Mouse (Mus musculus) left cerebral cortex, adult 18-20 months (tissue): Measurements from ENCODE around the gene Lgsn. TPM values are rescaled to one million over a fixed set of nuclear protein-coding genes. Genes with fewer than 3 reads are reported as not detected.

Experiments
- DNase-seq, 2 experiments: peaks; one replicate each; pipeline ENCODE4 v3.0.0; 2021 to 2022; ENCODE audit warnings: low spot score in 2 of 2, mixed read lengths in 1 of 2
- long read RNA-seq, 2 experiments: library from polyadenylated mRNA; stranded (forward); transcript quantifications; one replicate each; pipeline ENCODE4 v2.0.0; 2021
- total RNA-seq, 2 experiments: library from RNA; stranded (reverse); gene quantifications; 2 replicates each; pipeline ENCODE4 v1.2.3; 2021

Lgsn gene
- total RNA-seq, result not detected
- long read RNA-seq, experiment 1, result 0 reads
- long read RNA-seq, experiment 2, result 0 reads

DNA sequence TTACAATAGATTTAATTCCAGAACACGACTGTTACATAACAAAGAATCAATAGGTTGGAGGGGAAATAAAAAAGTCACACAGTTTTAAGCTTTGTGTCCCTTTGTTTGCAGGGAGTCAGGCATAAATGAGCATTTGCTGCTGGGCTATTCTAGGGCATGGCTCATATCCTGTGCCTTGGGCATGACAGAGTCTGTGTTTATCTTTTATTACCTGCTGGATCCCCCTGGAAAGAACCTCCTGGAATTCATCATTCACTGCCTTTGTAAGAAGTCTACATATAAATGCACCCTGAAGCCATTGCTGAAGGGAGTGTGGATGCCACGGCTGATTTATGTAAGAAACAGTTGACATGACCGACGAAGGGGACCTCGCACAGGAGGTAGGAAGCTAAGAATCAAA lies at the start of gene Lgsn:
Lgsn (plus strand) TSS at position 301 of the 400 bp plus-strand sequence.
- DNase-seq, result no peak

DNA sequence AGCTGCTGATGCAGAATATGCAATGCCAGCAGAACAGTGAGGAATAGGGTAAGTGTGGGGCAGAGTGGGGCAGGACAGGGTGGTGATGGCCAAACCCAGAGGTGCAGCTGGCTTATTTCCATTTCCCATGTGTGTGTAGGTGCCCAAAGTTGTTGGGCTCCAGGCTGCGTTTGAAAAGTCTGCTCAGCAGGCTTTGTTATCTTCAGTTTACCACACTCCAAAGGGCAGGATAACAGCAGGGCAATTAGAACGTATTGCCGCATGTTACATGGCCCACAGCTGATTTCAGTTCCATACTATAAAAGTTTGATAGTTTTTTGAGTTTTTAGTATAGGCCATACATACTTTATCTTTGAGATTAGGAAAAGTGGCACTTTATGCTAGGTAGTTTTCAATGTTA lies 37.8 kb upstream of the Lgsn start:
- no peak for DNase-seq

DNA sequence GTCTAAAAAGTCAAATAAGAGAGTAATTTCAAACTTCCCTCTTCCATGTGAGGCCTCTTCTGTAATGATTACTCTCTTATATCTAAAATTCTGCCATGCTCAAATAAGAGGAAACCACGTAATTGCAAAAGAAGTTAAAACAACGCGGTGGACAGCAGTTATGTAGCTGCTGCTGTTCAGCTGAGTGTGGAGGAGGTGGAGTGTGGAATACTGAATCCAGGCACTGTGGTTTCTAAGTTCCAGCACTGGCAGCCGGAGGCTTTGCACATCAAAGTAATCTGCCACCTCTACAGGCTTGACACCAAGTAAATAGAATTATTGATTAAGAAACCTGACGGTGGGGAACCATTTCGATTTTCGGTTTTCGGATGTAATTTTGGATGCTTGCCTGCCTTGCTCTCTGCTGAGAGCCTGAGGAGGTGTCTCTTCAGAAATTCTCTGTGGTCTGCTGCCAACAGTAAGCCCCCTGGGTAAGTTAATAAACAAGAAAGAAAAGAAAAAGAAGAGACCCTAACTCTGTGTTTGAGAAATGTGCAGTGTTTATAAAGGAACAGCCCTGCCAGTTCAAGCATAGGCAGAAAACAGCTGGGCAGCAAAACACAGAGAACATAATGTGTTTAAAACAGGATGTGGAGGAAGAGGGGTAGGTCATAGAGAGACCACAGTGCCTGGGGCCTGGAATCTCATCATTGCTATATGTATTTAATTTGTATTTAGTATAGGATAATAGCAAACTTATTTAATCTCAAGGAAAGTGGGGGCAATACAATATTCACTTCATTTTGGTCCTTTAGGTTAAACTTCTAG lies 33.7 kb upstream of the Lgsn start:
- no peak for DNase-seq

DNA sequence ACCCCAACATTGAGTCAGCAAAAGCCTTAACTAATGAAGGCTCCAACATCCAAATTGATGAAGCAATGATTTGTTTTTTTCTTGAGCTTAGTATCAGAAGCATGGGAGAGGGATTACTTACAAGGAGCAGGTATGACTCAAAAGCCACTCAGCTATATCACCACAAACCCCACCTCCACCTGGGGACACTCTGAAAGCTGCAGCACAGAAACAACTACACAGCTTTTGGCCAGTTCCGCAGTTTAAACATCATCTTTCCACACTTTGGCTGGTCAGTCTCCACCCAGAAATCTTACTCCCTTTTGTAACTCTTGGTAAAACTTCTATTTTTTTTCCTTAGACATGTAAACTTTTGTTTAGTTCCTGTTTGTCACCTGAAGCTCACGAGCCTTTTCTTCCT lies 32.6 kb upstream of the Lgsn start:
- DNase-seq, result no peak

DNA sequence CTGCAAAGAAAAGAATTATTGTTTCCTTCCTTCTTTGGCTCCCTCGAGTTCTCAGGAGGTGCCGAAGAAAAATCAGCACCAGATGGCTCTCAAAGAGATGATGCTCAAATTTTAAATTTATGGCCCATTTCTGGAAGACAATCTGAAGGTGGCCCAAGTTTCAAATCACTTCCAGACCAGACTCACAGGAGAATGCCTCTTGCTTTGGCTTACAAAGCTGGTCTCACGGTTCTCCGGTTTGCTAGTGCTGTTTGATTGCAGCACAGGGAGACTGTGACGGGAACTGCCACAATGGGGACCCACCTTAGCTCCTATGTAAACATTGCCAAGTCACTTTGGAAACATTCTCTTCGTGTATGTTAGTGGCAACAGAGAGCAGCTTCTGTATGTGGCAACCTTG lies 26.5 kb upstream of the Lgsn start:
- no peak for DNase-seq

DNA sequence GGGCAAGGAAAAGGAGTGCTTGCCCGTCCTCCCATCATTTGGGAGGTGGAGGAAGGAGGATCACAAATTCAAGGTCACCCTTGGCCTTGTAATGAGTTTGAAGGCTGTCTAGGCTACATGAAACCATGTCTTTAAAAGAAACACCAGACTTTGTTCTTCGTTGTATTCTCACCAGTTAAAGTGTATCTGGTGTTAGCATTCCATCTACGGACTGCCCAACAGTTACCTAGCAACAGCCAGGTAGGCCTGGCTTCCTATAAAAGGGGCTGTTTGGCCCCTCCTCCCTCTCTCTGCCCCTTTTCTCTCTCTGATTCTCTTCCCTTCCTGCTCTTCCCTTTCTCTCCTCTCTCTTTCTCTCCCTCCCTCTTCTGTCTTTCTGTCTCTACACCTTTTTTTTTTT lies 25.7 kb upstream of the Lgsn start:
- no peak for DNase-seq

DNA sequence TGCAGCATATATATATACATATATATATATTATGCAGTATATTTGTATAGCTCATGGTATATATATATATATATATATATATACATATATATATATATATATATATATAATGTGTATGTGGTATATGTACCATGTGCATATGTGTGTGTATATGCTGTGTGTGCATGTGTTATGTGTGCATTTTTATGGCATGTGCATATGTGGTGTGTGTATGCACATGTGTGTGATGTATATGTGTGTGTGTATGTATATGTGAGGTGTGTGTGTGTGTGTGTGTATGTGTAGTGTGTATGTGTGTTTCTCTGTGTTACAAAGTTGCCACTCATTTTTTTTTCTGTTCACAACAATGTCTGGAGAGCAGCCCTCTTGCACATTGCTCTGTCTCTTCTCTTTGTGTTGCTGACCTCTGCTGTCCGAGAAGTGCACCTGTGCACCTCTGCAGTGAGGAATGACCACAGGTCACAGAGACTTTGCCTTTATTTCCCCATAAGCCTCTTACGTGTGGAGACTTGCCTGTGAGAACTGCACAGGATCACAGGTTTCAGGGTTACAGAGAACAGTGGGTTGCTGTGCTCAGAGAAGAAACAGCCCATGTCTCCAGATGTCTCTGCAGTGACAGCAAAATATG lies 23.3 kb upstream of the Lgsn start:
- no peak for DNase-seq

DNA sequence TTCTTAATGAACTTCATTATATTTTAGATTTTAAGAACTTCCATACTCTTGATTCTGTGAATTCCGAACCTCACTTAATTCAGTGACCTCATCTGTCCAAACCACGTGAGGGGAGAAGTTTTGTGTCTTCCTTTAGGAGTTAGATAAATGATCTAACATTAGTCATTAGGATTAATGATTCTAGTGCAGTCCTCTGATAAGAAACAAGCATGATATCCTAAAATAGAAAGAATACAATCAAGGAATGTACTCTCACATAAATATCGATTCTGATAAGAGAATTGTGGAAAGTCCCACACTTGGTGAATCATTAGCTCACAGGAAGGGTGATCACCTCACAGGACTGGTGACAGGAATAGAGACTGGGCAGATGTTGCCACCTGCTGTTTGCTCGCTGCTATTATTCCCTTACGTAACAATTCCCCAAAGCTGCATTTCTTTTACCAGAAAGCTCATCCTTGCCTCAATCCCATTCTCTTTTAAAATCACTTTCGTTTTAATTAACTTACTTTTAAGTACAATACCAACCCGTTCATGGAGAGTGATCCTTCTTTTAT lies 22.3 kb upstream of the Lgsn start:
- peak; percentile 51 to 56 for DNase-seq

DNA sequence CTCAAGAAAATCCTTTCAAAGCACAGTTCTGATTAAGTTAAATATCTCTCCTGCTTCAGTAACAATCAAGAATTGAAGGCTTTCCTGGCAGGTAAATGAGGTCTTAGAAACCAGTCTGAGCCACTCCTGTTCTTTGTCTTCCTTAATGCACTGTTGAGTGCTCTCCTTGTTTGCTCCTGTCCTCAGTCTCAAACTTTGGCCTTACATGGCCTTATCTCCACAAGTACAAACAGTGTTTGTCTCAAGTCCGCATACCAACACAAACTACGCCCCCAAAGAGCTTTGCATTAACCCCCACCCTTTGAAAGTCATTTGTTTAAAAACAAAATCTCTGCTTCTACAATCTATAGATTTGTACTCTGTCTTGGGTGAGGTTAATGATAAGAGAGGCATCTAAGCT lies 20.0 kb upstream of the Lgsn start:
- DNase-seq, result no peak

DNA sequence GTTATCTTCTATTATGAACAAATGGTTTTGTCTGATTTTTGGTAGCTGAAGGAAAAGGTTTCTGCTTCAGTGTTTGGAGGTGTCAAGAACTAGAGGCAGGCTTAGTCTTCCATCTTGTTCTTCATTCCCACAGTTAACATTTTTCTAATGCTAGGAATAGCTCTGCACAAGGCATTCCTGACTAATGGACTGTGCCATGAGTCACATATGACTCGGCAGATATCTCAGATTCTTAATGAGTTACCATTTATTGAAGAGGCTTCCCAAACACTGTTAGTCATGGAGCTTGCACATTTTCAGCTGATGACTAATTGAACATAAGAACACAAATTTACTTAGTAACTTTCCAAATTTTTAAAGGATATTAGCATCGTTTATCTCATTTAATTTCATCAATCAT lies 19.3 kb upstream of the Lgsn start:
- DNase-seq, result no peak

DNA sequence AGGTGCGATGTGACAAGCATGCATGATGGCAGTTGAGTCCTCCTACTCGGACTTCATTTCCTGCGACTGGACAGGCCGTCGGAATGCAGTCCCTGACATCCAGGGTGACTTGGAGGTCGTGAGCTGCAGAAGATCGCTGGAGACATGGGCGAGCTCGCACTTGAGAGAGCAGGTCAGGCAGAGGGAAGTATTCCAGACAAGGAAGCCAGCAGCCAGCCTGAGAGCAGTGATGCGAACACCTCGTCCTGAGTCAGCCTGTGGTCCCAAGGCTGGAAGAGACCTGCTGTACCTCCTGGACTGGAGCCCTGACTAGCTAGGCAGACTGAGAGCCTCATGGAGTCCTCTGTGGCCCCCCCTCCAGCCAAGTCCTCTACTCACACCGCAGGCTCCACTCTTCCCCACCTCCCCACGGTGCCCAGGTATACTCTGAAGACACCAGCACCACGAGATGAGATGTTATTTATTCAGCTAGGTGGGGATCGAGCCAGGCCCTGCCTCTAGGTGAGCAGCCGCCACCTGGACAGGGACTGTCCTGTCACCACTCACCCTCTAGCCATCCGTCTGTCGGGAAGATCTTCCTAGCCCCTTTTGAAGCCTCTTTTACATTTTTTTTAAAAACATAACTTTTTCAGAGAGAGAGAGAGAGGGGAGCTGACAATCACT lies 11.5 kb upstream of the Lgsn start:
- DNase-seq, result no peak

DNA sequence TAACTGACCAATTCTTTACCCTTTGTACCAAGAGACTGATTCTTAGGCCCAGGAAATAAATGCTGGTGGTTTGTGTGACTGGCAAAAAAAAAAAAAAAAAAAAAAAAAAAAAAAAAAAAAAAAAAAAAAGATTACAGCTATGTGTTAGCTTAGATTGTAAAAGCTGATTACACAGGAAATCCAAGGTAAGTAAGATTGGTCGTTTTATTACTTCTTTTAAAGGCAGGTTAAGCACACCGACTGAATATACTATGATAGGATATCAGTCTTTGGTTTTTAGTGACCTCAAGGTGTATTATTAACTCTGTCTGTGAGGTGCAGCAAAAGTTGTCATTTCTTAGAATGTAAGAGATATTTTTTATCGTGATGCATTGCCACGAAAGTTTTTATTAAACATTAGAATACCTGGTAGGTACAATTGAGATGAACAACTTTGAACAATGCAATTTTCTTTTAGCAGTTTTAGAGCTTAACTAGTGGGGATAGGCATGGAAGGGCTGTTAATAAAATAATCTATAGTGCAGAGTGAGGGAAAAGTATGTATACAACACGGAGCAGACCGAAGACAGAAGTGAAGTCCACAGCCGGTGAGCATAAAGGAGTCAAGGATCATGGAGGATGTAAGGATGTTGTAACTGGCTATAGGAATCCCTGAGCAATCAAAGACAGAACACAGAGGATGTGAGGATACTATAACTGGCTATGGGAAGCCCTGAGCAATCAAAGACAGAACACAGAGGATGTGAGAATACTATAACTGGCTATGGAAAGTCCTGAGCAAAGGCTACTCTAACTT lies 10.7 kb upstream of the Lgsn start:
- no peak for DNase-seq

DNA sequence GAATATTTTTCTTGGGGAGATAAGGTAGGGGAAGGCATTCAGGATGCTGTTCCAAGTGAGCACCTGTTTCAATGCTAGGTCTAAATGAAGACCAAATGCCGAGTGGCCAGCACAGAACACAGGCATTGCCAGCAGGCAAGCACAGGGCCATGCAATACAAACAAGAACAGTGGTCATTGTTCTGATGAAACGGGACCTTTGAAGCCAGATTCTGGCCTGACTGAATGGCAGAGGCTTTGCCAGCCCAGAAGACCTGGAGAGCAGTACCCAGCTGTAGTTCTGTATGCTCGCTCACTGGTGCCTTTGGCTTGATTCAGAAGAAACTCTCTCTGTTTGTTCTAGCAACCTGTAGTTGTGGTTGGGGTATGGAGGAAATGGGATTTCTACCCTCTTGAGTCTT lies 800 bp upstream of the Lgsn start:
- DNase-seq, result no peak

DNA sequence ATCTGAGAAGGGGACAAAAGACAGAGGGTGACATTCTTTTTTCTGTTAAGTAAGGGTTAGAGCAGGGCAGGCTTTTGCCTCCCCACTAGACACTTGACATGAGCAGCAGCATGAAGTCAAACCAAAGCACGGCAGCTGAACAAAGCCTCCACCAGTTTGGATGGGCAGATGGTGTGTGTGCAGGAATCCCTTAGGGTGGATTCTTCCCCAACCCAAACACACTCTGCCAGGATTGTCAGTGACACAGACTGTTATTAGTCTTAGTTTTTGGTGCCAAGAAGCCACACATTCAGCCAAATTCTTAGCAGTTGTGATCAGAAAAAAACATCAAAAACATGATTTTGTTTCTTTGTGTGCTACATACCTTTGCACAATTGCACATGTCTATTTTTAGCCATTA lies 2.1 kb downstream of the Lgsn start:
- DNase-seq, result no peak

DNA sequence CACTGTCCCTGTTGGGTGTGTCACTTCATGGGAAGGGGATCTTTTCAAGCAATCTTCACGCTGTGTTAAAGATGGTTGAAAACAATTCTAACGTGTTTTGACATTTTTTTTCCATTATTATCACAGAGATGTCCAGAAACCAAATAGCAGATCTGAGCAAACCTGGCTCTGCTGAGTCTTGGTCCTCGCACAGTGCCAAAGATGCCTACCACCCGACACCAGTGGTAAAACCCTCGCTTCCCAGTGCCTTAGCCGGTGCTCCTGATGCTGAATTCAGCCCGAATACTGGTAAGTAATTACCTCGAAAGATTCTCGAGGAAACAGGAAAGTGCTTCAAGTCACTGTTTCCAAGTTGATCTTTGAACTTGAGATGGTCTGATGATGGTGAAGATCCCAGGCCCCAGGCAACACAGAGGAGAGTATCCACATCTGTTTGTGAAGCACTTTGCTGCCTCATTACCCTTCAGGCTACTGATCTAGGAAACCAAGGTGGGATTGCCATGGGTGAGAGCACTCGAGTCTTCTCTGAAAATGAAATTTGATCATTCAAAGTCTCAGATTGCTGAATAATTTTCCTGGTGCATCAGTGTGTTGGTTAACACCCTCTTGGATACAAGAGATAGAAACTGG lies 14.2 kb downstream of the Lgsn start:
- DNase-seq, result no peak

DNA sequence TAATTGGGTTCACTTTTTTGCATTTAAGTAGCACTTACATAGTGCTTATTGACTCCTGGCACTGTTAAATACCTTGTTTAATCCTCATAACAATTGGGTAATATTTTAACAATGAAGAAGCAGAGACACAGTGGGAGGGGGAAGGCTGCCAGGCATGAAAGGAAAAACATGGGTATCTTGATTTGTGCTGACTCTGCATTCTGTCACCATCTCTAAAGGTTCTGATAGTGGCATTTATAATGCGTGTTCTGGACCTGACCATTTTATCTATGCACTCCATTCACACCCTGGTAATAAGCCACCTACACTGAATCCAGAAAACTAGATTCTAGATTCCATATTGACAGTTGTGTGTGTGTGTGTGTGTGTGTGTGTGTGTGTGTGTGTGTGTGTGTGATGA lies 19.4 kb downstream of the Lgsn start:
- DNase-seq, result no peak

DNA sequence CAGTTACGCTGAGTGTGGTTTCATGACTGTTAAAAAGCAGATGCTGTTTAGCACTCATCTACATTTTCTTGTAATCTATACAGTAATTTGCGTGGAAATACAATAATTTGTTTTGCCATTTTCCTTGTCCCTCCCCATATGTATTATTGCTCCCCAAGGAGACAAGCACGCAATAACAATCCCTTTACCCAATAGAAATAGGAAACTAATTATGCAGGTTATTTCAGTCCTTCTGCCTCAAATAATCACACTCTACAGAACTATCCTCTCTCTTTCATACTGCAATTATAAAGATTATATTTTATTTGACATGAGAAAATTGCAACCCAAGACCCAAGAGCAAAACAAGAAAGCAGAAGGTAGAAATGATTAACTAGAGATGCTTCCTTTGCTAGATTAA lies 20.8 kb downstream of the Lgsn start:
- DNase-seq, result no peak

DNA sequence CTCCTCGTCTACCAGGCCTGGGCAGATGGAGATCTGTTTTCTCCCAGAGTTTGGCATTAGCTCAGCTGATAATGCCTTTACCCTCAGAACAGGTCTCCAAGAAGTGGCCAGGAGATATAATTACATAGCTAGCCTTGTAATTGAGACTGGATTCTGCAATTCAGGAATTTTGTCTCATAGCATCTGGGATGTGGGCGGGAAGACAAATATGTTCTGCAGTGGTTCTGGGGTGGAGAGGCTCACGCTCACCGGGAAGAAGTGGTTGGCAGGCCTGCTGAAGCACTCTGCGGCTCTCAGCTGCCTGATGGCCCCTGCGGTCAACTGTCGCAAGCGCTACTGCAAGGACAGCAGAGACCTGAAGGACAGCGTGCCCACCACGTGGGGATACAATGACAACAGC lies 27.6 kb downstream of the Lgsn start:
- peak; percentile 37 to 45 for DNase-seq

DNA sequence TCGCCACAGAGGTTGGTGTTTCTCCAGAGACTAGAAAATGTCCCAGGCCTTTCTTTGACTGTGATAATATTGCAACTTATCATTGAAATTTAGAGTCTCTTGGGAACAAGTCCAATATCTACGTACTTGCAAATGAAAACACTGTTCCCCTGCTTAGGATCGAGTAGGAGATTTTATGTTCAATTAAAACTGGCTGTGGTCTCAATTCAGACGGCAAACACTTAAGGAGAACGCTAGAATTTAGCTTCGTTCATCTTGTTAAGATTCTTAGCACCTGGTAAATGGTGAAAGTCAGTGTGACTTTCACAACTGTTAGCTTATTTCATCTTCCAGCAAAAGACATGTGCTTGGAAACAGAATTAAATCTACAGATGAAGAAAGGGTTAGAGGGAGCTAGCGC lies 29.1 kb downstream of the Lgsn start:
- DNase-seq, result no peak

DNA sequence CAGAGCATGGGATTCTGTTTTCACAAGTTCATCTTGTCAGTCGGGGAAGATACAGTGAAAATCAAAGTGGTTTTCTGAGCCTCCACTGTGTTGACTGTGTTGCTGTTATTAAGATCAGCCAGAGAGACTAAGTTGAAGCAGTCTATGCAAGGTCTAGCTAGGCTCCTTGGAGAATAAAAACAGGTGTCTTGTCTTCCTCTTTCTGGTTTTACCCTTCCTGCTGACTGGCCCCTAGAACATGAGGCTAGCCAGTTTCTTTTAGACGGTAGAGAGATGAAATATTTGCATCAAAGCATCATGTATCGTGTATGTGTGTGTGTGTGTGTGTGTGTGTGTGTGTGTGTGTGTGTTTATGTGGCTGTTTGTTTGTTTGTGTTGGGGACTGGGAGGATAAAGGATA lies 29.6 kb downstream of the Lgsn start:
- DNase-seq, result no peak

DNA sequence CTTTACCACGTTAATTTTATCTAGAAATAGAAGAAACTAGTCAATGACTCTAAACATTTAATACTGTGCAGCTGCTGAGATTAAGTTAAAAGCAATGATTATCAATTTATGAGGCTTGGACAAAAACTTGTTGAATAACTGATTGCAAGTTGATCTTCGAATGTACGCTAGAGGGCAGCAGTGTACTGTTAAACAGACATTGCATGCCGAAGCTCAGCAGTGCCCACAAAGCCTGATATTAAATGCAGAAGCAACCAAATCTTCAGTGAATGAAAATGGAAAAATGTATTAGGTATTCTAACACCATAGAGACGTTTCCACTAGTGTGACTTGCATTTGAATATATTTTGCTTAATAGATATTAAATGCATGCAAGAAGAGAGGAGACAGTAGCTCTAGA lies 33.9 kb downstream of the Lgsn start:
- peak; percentile 49 to 73 for DNase-seq
